Mouse (Mus musculus) activated CD4-positive, CD25-positive, alpha-beta regulatory T cell, adult 4 months (primary cell): ENCODE data around the gene Apod. TPM values are rescaled to one million over a fixed set of nuclear protein-coding genes. Genes with fewer than 3 reads are reported as not detected.
A peak's percentile ranks its signal among the peaks of the same experiment; 100 is the strongest.
"Not testable (repeated sequence)": the region's sequence is repeated elsewhere in the genome, so short reads cannot be mapped to it uniquely, and the experiment has no call there.

ENCODE experiments used
- ATAC-seq: one replicate; pipeline ENCODE4 v1.8.0; 2017
- polyA plus RNA-seq, 2 experiments: library from polyadenylated mRNA; unstranded; fragments of 100-300 nt; shearing (Covaris generic); gene quantifications; one replicate each; pipeline ENCODE4 v1.2.1; 2017

Apod gene
- polyA plus RNA-seq, 2 experiments from 2014 or later: not detected

GRCm38 (mm10) chr16:31320954-31321353 is 6.3 kb upstream of the Apod start:
- no peak for ATAC-seq

GRCm38 (mm10) chr16:31319723-31320122 is 5.1 kb upstream of the Apod start:
- ATAC-seq: not testable (repeated sequence)

GRCm38 (mm10) chr16:31319316-31319715 is 4.7 kb upstream of the Apod start:
- no peak for ATAC-seq

- no peak for ATAC-seq
Measured at GRCm38 (mm10) chr16:31318418-31318817, 3.8 kb upstream of the Apod start.

- not testable (repeated sequence) for ATAC-seq
Measured at GRCm38 (mm10) chr16:31316246-31317143, 1.9 kb upstream of the Apod start.

GRCm38 (mm10) chr16:31315294-31315693 is 686 bp upstream of the Apod start:
- no peak for ATAC-seq

- ATAC-seq: no peak
Measured at GRCm38 (mm10) chr16:31313611-31314010, 997 bp downstream of the Apod start.

- no peak for ATAC-seq
Measured at GRCm38 (mm10) chr16:31312296-31312695, 2.3 kb downstream of the Apod start.

- no peak for ATAC-seq
Measured at GRCm38 (mm10) chr16:31305199-31305919, 9.2 kb downstream of the Apod start.

- no peak for ATAC-seq
Measured at GRCm38 (mm10) chr16:31303276-31303675, 11.3 kb downstream of the Apod start.

GRCm38 (mm10) chr16:31300883-31301532 is 13.6 kb downstream of the Apod start:
- ATAC-seq: no peak

- no peak for ATAC-seq
Measured at GRCm38 (mm10) chr16:31300467-31300866, 14.1 kb downstream of the Apod start.

GRCm38 (mm10) chr16:31299960-31300353 is 14.7 kb downstream of the Apod start:
- no peak for ATAC-seq

- no peak for ATAC-seq
Measured at GRCm38 (mm10) chr16:31299164-31299959, 15.2 kb downstream of the Apod start.

- peak; percentile 61 for ATAC-seq
Measured at GRCm38 (mm10) chr16:31297113-31297512, 17.5 kb downstream of the Apod start.

GRCm38 (mm10) chr16:31293761-31294160 is 20.8 kb downstream of the Apod start:
- no peak for ATAC-seq

GRCm38 (mm10) chr16:31290751-31291365 is 23.8 kb downstream of the Apod start:
- no peak for ATAC-seq

- no peak for ATAC-seq
Measured at GRCm38 (mm10) chr16:31290281-31290680, 24.3 kb downstream of the Apod start.

- no peak for ATAC-seq
Measured at GRCm38 (mm10) chr16:31287712-31288111, 26.9 kb downstream of the Apod start.

- no peak for ATAC-seq
Measured at GRCm38 (mm10) chr16:31286801-31287488, 27.7 kb downstream of the Apod start.

- no peak for ATAC-seq
Measured at GRCm38 (mm10) chr16:31281981-31282380, 32.6 kb downstream of the Apod start.
